Mouse (Mus musculus) embryonic facial prominence, embryonic 13.5 days (tissue): ENCODE results near the gene Rps3a1. TPM values are rescaled to one million over a fixed set of nuclear protein-coding genes. Genes with fewer than 3 reads are reported as not detected.

ENCODE experiments used
- ATAC-seq: fragments of 200-750 bp; cut with Nextera tagmentation; 2 replicates; pipeline ENCODE4 v1.8.0; 2017; ENCODE audit warnings: low read depth; ENCODE audit not compliant: insufficient number of reproducible peaks, insufficient read depth, low FRiP score, low TSS enrichment
- H3K27ac ChIP-seq: fragments of 300-500 bp; sonication (generic); 2 replicates; pipeline ENCODE4 v1.5.1; 2015; ENCODE audit warnings: moderate library complexity, mild to moderate bottlenecking, inconsistent platforms
- H3K27me3 ChIP-seq: fragments of 300-500 bp; sonication (generic); 2 replicates; pipeline ENCODE4 v1.6.1; 2015; ENCODE audit warnings: mild to moderate bottlenecking, inconsistent platforms
- H3K36me3 ChIP-seq: fragments of 300-500 bp; sonication (generic); 2 replicates; pipeline ENCODE4 v1.6.1; 2015; ENCODE audit warnings: mild to moderate bottlenecking, inconsistent platforms
- H3K4me1 ChIP-seq: fragments of 300-500 bp; sonication (generic); 2 replicates; pipeline ENCODE4 v1.6.1; 2015; ENCODE audit warnings: inconsistent platforms
- H3K4me2 ChIP-seq: fragments of 300-500 bp; sonication (generic); 2 replicates; pipeline ENCODE4 v1.6.1; 2015; ENCODE audit warnings: moderate library complexity, mild to moderate bottlenecking, inconsistent platforms
- H3K4me3 ChIP-seq: fragments of 300-500 bp; sonication (generic); 2 replicates; pipeline ENCODE4 v1.5.1; 2015; ENCODE audit warnings: mild to moderate bottlenecking, inconsistent platforms
- H3K9ac ChIP-seq: fragments of 300-500 bp; sonication (generic); 2 replicates; pipeline ENCODE4 v1.6.1; 2015; ENCODE audit warnings: mild to moderate bottlenecking, inconsistent platforms
- H3K9me3 ChIP-seq: fragments of 300-500 bp; sonication (generic); 2 replicates; pipeline ENCODE4 v1.6.1; 2016; ENCODE audit warnings: inconsistent platforms
- WGBS: fragments of 180-500 bp; shearing (Covaris S2); methylation state at CpG from one replicate; pipeline ENCODE4 v1.1.7; 2015; ENCODE audit warnings: mixed read lengths; 5-methylcytosine and 5-hydroxymethylcytosine counted together
- polyA plus RNA-seq: library from polyadenylated mRNA; unstranded; fragments of >200 nt; fragmentation: Nextera tagmentation; extraction: Ambion mirVana; gene quantifications from 2 replicates; pipeline ENCODE4 v1.2.1, GENCODE M21; 2015

Gene Rps3a1
- polyA plus RNA-seq, result 1,432 and 1,487 TPM in 2 replicates

DNA sequence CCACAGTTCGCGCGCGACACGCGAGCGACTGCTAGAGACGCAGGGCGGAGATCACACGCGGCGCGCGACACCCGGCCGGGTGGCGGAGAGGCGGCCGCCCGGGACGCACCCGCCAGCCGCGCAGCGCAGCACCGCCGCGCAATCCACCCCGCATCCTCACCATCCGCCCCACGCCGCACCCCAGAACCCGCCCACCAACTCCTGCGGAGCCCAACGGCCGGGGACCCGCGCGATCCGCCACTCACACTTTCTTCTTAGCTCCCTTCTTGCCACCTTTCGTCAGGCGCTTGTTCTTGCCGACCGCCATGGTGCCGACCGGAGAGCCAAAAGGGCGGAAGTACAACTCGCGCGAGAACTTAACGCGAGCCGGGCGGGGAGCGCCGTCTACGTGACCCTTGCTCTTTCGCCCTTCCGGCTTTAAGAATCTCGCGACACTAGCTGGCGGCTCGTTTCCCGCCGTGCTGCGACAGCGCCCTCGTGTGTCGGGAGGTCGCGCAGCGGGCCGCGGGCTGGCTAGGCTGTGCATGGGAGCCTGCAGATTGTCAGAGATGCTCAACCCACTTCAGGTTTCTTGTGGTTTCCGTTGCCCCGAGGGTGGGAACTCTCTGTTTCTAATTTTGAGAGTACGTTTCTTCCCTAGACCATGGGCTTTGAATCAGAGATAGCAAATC, at the start of gene Rps3a1:
Gene Rps3a1 (minus strand): TSS at position 440 of the 671 bp plus-strand sequence.
- H3K4me3 ChIP-seq, result peak within 1 kb of the TSS; percentile 94
- no peaks in the 10 kb centered on the region for H3K27me3 ChIP-seq
- peaks cover 21% of the 10 kb centered on the region for H3K4me1 ChIP-seq
- peaks cover 33% of the 10 kb centered on the region for H3K36me3 ChIP-seq
- peak within 1 kb of the TSS; percentile 99 for H3K9ac ChIP-seq
- peak within 1 kb of the TSS; percentile 93 for H3K27ac ChIP-seq
- no peaks in the 10 kb centered on the region for H3K9me3 ChIP-seq
- peak within 1 kb of the TSS; percentile 84 for H3K4me2 ChIP-seq
- WGBS, result under 1% methylated on average over 77 of the region's 77 CpGs
- peak; percentile 89 for ATAC-seq

DNA sequence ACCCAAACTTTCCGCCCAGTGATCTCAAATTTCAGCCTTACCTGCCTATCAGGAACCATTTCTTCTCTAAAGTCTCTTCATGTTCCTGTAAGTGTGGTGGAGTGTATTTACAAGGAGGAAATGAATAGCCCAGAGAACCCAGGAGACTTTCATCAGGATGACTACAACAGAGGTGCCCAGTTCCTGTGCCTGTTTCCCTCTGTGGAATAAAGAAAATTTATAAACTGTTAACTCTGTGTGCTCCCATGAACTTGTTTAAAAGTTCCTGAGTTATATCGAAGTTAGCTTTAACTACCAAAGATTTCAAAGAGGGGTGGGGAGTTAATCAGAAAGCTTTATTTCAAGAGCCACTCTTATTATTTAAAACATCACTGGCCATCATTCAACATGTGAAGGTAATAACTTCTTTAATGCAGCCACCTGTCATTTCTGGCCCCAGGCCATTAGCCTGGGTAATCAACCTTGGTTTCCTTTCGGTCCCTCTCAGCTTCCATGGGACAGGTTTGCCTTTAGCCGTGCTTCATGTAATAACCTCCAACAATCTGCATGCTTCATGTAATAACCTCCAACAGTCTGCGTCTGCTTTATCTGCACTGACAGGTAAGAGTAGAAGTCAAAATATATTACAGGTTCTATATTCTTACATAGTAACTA, 45.4 kb upstream of the Rps3a1 start:
- 40% methylated on average over 5 of the region's 5 CpGs for WGBS
- no peak overlapping the region for H3K4me3 ChIP-seq
- ATAC-seq, result no peak
- no peaks in the 10 kb centered on the region for H3K9me3 ChIP-seq
- H3K27me3 ChIP-seq, result no peaks in the 10 kb centered on the region
- H3K4me2 ChIP-seq, result no peak overlapping the region
- no peak overlapping the region for H3K9ac ChIP-seq
- H3K27ac ChIP-seq, result no peak overlapping the region
- peaks cover 7% of the 10 kb centered on the region; the same call in 1 of the 2 replicates for H3K4me1 ChIP-seq
- H3K36me3 ChIP-seq, result no peaks in the 10 kb centered on the region

DNA sequence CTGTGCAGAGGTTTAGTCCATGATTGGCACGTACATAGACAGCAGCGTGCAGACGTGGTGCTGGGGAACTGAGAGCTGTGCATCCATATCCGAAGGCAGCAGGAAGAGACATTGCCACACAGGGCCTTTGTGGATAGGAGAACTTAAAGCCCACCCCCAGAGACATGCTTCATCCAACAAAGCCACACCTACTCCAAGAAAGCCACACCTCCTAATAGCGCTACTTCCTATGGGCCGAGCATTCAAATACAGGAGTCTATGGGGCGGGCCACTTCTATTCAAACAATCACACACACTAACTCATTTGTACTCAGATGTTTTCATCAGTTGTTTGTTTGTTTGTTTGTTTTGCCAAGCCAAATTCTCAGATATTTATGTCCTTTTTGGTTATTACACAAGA, 42.0 kb upstream of the Rps3a1 start:
- WGBS, result 86% methylated on average over 7 of the region's 7 CpGs
- H3K4me3 ChIP-seq, result no peak overlapping the region
- no peaks in the 10 kb centered on the region for H3K9me3 ChIP-seq
- H3K4me2 ChIP-seq, result no peak overlapping the region
- no peaks in the 10 kb centered on the region for H3K36me3 ChIP-seq
- H3K27me3 ChIP-seq, result no peaks in the 10 kb centered on the region
- H3K9ac ChIP-seq, result no peak overlapping the region
- no peak overlapping the region for H3K27ac ChIP-seq
- H3K4me1 ChIP-seq, result peaks cover 7% of the 10 kb centered on the region; the same call in 1 of the 2 replicates
- ATAC-seq, result no peak

DNA sequence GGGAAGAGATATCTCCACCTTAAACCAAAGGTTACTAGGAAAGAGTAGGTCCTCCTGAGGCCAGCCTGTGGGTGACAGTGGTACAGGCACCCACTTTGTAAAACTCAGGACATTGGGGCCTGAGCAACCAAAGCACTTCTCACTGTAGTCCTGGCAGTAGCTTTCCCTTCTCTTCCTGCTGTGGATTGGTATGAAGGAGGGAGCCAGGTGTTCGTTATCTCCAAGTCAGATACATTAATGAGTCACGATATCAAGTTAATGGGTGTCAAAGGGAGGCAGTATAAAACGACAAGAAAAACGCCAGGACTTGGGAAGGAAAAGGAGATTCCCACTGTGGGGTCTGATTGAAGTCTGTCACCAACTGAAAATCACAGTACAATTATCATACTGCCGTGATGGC, 38.6 kb upstream of the Rps3a1 start:
- 74% methylated on average over 5 of the region's 5 CpGs for WGBS
- H3K9me3 ChIP-seq, result no peaks in the 10 kb centered on the region
- no peak overlapping the region for H3K4me2 ChIP-seq
- H3K9ac ChIP-seq, result no peak overlapping the region
- H3K27me3 ChIP-seq, result no peaks in the 10 kb centered on the region
- H3K36me3 ChIP-seq, result no peaks in the 10 kb centered on the region
- no peaks in the 10 kb centered on the region for H3K4me1 ChIP-seq
- H3K27ac ChIP-seq, result no peak overlapping the region
- no peak overlapping the region for H3K4me3 ChIP-seq
- no peak for ATAC-seq

DNA sequence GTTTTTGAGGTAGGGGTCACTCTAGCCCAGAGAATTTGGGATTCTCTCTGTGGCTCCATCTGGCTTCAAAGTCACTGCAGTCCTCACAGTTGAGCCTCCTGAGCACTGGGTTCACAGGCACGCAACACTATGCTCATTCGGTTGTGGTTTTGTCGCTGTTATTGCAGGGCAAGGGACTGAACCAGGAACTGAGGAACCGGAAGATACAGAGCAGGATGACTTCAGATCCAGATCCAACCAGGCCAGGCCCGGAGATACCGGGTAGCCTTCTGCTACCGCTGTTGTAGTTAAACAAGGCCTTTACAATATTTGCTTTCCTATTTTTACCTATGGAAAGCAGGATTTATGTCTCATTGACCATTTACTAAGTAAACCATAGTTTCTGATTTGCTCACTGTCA, 37.2 kb upstream of the Rps3a1 start:
- WGBS, result 88% methylated on average over 7 of the region's 7 CpGs
- H3K4me1 ChIP-seq, result no peaks in the 10 kb centered on the region
- H3K9me3 ChIP-seq, result no peaks in the 10 kb centered on the region

DNA sequence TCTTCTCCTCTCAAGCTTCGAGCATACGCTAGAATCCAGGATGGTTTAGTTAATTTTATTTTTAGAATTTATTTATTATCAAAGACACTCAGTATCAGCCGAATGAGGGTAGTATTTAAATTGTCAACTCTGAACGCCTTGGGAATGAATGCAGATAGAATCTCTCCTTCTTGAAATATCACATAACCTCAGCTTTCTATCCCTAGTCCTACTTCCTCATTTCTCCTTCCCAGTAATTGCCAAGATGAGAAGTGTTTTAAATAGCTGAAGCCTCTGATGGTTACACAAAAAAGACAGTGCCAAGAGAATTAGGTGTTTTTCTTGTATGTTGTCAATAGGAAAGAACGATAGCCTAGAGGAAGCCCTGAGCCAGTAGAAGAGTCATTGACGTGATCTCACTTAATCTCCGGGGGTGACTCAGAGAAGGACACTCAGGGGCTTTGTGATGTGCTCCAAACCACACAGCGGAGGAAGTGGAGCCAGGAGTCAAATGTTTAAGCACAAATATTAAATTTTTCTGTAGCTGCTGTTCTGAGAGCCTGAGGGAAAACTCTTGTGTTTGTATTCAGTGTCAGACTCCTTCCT, 26.4 kb upstream of the Rps3a1 start:
- no peak overlapping the region for H3K4me2 ChIP-seq
- H3K27me3 ChIP-seq, result no peaks in the 10 kb centered on the region
- no peaks in the 10 kb centered on the region for H3K4me1 ChIP-seq
- ATAC-seq, result no peak
- no peak overlapping the region for H3K27ac ChIP-seq
- no peaks in the 10 kb centered on the region for H3K36me3 ChIP-seq
- WGBS, result 64% methylated on average over 8 of the region's 8 CpGs
- no peak overlapping the region for H3K4me3 ChIP-seq
- H3K9ac ChIP-seq, result no peak overlapping the region
- no peaks in the 10 kb centered on the region for H3K9me3 ChIP-seq

More for the DNA sequence above, 37.2 kb upstream of the Rps3a1 start:
- Histone ChIP-seq H3K36me3 (no peaks in the 10 kb centered on the region), H3K4me2 (no peak overlapping the region), H3K9ac (no peak overlapping the region), H3K27me3 (no peaks in the 10 kb centered on the region), H3K4me3 (no peak overlapping the region), H3K27ac (no peak overlapping the region)
- no peak for ATAC-seq

DNA sequence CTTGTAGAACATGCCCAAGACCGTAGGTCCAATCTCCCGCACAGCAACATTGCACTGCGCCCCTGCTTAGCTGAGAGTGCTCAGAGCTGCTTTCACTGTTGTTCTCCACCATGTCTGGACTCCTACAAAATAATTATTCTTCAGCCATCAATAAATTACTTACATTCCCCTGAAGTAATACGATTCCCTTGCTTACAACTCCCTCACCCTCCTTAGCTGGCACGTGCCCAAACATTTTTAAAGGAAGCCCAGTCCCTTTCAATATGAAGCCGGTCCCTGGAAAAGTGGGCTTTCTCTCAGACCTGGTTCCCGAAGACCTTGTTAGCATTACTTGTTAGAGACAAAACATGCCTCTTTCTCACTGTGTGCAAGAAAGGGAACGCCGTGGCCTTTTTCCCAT, 7.0 kb upstream of the Rps3a1 start:
- H3K27me3 ChIP-seq, result no peaks in the 10 kb centered on the region
- no peak overlapping the region for H3K4me2 ChIP-seq
- no peaks in the 10 kb centered on the region for H3K9me3 ChIP-seq
- H3K4me3 ChIP-seq, result no peak overlapping the region
- 45% methylated on average over 9 of the region's 9 CpGs for WGBS
- no peaks in the 10 kb centered on the region for H3K36me3 ChIP-seq
- peaks cover 11% of the 10 kb centered on the region; the same call in 1 of the 2 replicates for H3K4me1 ChIP-seq
- ATAC-seq, result no peak
- H3K27ac ChIP-seq, result peak overlapping the region; percentile 3
- H3K9ac ChIP-seq, result no peak overlapping the region

DNA sequence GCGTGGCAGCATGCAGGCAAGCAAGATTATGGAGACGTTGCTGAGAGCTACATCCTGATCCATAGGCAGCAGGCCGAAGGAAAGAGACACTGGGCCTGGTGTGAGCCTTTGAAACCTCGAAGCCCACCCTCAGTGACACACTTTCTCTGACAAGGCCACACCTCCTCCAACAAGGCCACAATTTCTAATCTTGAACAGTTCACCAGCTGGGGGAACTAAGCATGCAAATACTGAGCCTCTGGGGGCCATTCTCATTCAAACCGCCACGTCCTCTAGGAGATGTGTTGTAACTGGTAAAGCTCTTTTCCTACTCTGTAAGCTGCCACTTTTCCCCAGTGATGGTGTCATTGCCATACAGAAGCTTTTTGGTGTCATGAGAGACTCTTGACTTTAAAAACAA, 6.6 kb upstream of the Rps3a1 start:
- H3K9me3 ChIP-seq, result no peaks in the 10 kb centered on the region
- H3K27ac ChIP-seq, result peak overlapping the region; percentile 3
- no peaks in the 10 kb centered on the region for H3K27me3 ChIP-seq
- H3K4me3 ChIP-seq, result no peak overlapping the region
- no peak for ATAC-seq
- peaks cover 11% of the 10 kb centered on the region; the same call in 1 of the 2 replicates for H3K4me1 ChIP-seq
- 69% methylated on average over 6 of the region's 6 CpGs for WGBS
- no peak overlapping the region for H3K4me2 ChIP-seq
- H3K36me3 ChIP-seq, result no peaks in the 10 kb centered on the region
- H3K9ac ChIP-seq, result no peak overlapping the region

DNA sequence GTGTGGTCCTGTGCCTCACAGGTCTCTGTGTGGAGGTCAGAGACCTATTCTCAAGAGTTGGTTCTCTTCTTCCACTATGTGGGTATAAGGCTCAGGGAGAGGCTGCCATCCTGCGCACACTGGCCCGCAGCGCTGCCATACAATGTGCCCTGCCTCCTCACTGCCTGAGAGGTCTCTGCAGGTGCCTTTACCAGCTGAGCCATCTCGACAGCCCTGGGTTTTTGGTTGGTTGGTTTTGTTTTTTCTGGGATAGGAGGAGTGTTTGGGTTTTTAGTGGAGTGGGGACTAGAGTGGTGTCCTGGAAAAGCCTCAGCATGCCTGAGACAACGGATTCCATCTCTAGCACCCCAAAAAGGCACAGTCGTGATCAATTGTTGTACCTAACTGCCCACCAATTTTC, 841 bp upstream of the Rps3a1 start:
- WGBS, result 71% methylated on average over 6 of the region's 6 CpGs
- H3K27me3 ChIP-seq, result no peaks in the 10 kb centered on the region
- H3K36me3 ChIP-seq, result peaks cover 25% of the 10 kb centered on the region
- H3K4me3 ChIP-seq, result peak overlapping the region; percentile 94; the same call in 1 of the 2 replicates
- peaks cover 21% of the 10 kb centered on the region for H3K4me1 ChIP-seq
- ATAC-seq, result no peak
- peak overlapping the region; percentile 77; the same call in 1 of the 2 replicates for H3K27ac ChIP-seq
- no peak overlapping the region for H3K9ac ChIP-seq
- no peaks in the 10 kb centered on the region for H3K9me3 ChIP-seq
- peak overlapping the region; percentile 57 for H3K4me2 ChIP-seq

DNA sequence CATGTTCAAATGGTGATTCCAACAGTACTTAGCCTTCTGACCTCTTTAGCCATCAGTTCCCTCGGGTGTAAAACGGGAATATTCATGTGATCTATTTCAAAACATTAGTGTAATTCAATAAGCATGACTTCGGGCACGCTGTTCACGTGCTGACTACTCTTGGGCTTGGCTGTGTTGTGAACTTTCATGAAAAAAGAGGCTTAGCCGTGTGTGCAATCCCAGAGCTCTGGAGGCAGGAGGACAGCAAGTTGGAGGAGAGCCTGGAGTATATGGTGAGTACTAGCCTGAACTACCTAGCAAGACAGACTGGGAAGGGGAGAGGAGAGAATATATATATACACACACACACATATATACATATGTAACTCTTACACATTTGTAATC, 424 bp upstream of the Rps3a1 start:
- peaks cover 21% of the 10 kb centered on the region for H3K4me1 ChIP-seq
- peak; percentile 26; the same call in 1 of the 2 replicates for ATAC-seq
- H3K27ac ChIP-seq, result peak overlapping the region; percentile 77
- H3K4me3 ChIP-seq, result peak overlapping the region; percentile 94
- 7% methylated on average over 6 of the region's 6 CpGs for WGBS
- H3K4me2 ChIP-seq, result peak overlapping the region; percentile 57
- peak overlapping the region; percentile 54; the same call in 1 of the 2 replicates for H3K9ac ChIP-seq
- peaks cover 29% of the 10 kb centered on the region for H3K36me3 ChIP-seq
- H3K9me3 ChIP-seq, result no peaks in the 10 kb centered on the region
- H3K27me3 ChIP-seq, result no peaks in the 10 kb centered on the region

DNA sequence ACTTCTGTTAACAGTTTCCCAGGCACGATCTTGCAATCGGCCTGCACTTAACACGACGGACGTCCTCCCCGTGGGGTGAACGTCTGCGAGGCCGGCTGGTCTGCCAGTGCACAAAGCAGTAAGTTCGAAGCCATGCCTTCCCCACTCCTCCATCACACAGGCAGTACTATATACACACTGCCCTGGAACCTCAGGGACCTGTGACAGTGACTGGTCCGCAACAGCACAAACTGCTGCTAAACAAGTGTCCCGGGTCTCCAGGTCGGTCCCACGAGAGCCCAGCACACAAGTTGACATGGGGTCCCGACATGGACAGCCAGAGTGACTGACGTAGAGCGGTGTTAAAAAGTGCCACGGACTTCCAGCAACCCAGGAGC, 628 bp downstream of the Rps3a1 start:
- peak; percentile 33; the same call in 1 of the 2 replicates for ATAC-seq
- Histone ChIP-seq H3K27ac (peak overlapping the region; percentile 93), H3K4me3 (peak overlapping the region; percentile 94), H3K9ac (peak overlapping the region; percentile 99), H3K4me1 (peaks cover 21% of the 10 kb centered on the region), H3K27me3 (no peaks in the 10 kb centered on the region), H3K4me2 (peak overlapping the region; percentile 84), H3K36me3 (peaks cover 38% of the 10 kb centered on the region), H3K9me3 (no peaks in the 10 kb centered on the region)
- under 1% methylated on average over 18 of the region's 18 CpGs for WGBS
